Mouse (Mus musculus): ENCODE measurements around the gene Lrrk1.
A peak's percentile ranks its signal among the peaks of the same experiment; 100 is the strongest.

Gene Lrrk1

DNA sequence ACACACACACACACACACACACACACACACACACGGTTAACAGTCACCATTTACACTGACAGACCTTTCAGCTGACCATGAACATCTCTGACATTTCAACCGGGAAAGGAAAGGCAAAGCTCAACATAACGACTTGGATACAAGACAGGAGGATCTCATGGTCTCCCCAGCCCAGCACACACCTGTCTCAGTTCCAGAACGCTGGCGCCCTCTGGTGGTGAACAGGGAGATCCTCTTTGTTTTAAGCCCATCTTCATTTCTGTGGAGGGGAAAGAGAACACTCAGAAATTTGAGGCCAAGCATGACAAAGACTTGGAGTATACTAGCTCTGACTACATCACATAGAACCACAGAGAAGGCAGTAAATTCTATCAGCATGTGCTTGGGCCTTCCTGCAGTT lies 87.5 kb downstream of the Lrrk1 start:
- peak; percentile 83 for DNase-seq (ENCODE audit: low spot score)

DNA sequence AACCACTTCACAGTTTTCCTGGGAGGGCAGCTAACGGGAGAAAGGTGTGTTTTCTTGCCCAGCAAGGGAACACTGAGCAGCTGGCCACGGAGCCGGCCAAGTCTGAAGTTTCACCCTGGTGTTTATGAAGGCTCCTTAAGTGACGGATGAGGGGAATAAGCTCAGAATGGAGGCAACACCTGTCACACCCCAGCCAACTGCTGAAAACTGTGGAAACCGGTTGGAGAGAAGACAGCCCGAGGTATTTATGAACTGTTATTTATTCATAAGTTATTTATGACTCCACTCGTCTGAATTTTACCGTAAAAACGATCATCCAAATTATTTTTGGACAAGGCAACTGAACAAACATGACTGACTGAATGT lies 90.5 kb downstream of the Lrrk1 start:
- DNase-seq (ENCODE audit: low spot score): no peak

DNA sequence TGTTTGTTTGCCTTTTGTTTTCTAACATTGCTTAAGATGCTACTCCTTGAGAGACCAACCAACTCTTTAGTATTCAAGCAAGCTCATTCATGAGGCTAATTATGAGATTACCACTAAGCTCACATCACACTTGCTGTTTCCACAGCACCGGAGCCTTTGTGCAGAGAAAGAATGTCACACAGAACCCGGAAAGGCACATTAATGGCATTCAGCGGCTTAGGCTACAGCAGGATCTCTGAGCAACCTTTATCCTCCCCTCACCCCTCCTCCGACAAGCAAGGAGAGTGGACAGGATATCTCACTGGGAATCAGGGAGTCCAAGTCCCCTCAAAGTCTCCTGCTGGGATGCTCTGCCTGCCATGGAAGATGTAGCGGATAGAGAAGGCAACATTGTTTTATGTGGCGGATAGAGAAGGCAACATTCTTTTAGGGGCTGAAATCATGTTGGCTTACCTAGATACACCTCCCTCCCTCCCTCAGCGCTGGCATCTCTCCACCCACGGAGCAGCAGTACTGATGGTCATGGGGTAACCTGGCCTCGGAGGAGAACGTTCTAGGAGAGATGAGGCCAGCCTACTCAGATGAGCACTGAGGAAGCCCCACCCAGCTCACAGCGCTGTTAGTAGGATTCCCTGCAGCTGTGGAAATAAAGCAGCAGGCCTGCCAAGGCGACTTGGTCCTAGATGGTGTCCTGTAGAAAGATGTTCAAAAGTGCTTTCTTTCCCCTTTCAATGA lies 91.1 kb downstream of the Lrrk1 start:
- no peak for DNase-seq (ENCODE audit: low spot score)

DNA sequence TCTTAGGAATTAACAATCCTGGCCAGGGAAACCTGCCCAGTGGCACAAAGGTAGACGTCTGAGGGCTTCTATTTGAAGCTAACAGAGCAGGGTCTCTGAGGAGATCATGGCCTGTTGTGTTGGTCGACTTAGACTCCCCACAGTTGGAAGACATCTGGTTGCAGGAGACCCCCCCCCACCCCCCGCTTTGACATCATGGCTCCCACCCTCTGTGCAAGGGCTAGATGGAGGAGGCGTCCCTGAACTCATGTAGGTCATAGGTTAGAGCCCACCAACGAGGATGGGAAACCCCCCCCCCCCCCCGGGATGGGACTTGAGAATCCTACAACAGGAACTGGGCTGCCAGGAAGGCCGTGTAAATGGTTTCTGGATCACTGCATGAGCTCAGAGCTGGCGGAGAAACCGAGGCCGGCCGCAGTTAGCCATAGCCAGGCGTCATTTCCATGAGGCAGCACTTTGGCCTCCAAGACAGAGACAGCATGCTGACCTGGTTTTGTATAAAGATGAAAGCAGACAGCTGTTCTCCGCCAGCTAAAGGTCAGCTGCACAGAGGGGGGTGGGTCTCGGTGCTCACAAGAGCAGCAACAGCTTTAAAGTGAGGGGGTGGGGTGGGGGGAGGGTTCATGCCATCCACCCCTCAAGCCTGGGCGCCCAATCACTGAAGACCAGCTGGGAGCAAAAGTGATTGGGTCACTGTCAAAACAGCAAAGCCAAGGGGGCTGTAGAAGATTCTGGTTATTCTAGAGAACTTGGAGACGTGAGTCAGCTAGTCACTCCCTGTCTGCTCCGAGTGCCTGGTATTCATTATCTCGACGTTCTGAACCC lies 95.4 kb downstream of the Lrrk1 start:
- peak; percentile 65 for DNase-seq (ENCODE audit: low spot score)

DNA sequence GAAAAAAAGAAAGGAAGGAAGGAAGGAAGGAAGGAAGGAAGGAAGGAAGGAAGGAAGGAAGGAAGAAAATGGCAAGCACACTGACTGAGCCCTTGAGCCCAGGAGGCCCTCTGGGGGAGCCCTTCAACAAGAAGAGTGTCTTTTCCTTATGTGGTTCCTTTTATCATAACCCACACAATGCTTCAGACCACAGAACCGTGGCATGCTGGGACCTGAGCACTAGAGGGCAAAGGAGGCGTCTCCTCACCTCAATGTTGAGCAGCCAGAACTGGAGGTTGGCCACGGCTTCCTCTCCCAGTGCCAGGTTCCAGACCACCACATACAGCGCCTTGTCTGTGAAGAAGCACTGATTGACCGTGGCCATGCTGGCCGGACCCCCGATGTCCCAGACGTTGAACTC lies 96.1 kb downstream of the Lrrk1 start:
- no peak for DNase-seq (ENCODE audit: low spot score)

DNA sequence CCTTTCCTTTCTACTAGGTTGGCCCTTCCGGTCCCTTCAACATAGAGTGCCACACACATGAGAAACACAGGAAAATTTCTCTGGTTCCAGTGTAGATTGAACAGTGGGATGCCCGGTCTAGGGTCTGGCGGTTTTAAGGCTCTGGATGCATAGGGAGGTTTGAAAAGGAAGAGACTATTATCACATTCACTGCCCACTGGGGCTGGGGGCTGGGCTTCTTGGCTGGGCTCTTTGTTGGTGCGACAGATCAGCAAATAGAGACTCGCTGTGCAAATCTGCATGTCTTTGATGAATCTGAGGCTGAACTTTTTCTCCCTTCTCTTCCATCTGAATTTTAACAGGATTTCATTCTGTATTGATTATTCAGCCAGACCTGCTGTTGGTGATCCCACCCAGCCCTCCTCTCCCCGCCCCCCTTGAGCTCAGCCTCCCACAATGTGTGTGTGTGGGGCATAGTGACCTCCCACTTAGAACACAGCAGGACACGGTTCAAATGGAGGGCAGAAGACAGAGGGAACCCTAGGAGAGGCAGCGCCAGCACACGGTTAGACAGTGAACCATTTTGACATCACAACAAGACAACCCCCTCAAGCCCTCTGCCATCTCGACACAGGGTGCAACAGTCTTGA lies 105.1 kb downstream of the Lrrk1 start:
- no peak for DNase-seq (ENCODE audit: low spot score)

DNA sequence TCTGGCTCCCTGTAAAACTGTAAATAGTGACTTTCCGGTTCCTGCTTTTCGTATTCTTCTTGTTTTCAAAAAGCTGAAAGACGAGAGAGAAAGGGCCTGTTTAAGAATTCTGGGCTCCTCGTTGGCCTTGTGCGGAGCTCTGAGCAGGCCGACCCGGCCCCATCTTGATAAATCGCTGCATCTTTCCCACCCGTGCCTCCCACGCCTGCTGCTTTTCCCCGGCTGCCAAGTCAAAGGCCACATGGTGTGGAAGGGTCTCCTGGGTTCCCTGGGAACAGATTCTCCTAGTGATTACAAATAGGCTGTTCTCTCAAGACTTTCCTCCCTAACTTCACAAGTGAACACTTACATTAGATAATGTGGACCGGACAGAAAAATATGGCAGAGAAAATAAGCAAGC lies 105.9 kb downstream of the Lrrk1 start:
- no peak for DNase-seq (ENCODE audit: low spot score)

DNA sequence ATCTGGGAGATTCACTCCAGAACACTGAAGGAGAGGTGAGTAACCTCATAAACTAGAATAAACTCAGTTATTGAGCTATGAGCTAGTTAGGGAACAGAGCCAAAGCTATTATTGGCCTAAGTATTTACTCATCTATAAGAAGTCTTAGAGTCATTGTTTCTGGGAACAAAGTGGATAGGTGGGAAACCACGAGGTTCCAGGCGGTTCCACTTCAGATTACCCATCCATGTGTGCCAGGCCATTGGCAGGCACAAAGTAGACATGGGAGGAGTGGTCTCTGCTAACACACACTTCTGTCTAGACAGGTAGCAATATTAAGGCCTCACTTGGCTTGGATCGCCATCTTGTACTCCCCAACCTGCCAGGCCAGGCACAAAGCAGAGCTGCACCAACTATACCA lies 110.1 kb downstream of the Lrrk1 start:
- DNase-seq (ENCODE audit: low spot score): no peak

DNA sequence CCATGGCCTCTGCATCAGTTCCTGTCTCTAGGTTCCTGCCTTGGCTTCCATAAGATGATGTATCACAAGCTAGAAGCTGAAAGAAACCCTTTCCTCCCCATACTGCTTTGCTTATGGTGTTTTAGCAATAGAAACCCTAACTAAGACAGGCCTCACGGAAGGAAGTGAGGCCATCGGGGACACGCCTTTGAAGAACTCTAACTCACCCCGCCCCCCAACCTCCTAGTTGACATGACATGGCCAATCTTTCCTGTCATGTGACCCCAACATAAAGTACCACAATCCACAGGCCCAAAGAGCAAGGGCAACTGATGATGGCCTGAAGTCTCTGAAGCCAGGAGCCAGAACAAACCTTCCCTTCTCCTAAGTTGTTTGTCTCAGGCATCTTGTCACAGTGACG lies 114.7 kb downstream of the Lrrk1 start:
- no peak for DNase-seq (ENCODE audit: low spot score)

DNA sequence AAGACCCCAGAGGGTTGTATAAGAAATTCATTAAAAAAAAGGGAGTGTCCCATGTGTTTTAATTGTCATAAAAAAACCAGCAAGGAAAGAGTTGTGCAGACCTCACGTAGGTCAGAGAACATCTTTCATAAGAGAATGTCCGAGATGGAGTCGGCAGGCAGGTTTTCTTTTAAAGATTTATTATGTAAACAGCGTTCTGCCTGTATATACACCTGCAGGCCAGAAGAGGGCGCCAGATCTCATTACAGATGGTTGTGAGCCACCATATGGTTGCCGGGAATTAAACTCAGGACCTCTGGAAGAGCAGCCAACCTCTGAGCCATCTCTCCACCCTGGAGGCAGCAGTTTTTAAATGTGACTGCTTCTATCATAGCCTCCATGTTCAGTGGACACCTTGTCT lies 116.9 kb downstream of the Lrrk1 start:
- no peak for DNase-seq (ENCODE audit: low spot score)

DNA sequence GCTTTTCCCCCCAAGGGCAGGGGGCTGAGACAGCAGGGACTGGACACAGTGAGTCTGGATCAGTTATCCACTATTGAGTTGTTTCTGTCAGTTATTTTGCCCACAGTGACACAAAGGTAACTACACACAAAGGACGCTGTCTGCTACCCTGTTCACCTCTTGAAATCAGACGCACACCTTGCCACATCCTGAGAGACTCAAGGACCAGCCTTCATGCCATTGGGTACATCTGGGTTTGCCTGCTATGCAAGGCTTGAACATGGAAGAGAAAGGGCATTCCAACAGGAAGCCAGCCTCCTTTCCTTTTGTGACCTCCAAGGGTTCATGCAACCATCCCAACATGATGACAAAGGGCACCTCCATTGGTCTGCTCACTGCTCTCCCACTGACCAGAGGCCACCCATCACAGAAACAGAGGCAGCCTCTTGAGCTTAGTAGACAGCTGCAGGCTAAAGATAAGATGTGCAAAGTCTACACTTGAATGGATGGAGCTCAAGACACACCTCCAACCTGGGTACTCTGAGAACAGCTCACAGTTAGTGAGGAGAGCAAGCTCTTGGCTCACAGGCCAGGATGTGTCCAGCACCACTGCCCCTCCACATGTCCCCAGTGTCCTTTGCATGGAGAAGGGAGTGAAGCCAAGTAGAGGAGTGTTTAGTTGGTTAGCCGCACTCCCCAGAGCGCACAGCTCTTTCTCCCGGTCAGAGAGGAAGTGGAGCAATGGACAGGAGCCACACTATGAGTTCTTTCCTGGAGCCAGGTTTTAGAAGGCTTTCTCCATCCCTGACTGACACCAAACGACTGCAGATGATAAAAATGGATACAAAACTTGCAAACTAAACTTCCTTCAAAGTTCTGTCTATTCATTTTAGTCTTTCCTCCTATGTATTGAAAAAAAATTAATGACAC lies 121.0 kb downstream of the Lrrk1 start:
- DNase-seq (ENCODE audit: low spot score): no peak

DNA sequence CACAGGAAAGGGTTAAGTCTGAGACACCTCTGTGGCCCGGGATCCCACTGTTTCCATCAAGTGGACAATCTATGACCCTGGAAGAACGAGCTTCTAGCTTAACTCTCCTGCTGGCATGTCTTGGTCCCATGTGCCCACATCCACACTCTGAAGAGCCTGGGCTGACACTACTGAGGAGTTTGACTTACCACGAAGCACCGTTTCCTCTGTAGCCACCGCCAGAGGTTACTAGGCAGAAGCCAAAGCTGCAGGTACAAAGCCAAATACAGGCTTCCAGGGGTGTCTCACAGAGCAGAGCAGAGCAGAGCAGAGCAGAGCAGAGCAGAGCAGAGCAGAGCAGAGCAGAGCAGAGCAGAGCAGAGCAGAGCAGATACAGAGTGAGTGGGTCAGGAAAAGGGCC lies 124.7 kb downstream of the Lrrk1 start:
- DNase-seq (ENCODE audit: low spot score): no peak

DNA sequence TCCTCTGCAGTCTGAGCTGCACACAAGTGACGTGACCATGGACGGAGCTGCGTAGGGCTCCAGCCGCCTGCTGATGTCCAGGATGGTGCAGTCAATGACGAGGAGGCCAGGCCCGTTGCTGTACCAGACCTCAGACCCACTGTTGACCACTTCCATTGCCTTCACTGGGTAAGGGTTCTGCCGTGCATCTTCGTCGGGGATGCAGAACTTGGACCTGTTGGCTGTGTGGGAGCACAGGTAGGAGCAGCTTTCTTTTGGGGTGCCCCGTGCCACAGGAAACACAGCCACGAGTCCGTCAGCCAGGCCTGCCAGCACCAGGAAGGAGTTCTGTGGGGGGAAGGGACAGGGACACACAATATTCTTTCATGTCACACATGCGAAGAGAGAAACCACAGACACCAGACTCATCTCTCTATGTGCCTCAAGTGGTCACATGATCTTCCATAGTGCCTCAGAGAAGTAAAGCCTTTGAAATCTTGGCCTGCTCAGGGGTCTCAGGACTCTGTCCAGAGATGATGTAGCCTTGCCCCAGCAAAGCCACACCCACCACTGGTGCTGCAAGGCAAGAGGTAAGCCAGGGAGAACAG lies 125.5 kb downstream of the Lrrk1 start:
- DNase-seq (ENCODE audit: low spot score): no peak

DNA sequence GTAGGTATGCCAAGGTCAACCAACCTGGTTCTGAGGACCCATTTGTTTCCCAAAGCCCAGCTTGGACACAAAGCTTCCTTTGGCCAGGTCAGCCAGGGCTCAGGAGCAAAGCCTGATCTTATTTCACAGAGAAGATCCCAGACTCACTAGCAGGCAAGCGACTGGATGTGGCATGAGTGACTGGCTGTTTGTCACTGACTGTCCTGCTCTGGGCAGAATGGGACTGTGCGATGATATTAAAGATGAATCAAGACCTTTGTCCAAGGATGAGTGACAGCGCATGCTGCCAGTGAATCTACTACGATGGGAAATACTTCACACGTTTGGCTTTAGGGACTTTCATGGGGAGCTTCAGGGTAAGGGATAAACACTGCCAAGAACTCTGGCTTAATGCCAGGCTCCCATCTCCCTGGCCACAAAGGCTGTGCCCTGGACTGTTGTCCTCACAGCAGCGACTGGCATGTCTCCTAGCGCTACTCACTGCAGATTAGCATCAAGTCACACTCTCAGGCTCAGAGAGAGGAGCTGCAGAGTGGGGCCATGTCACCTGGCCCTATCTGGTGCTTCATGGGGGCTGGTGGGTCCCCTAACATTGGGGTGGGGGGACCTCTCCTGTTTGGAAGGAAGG lies 127.3 kb downstream of the Lrrk1 start:
- DNase-seq (ENCODE audit: low spot score): peak; percentile 26

DNA sequence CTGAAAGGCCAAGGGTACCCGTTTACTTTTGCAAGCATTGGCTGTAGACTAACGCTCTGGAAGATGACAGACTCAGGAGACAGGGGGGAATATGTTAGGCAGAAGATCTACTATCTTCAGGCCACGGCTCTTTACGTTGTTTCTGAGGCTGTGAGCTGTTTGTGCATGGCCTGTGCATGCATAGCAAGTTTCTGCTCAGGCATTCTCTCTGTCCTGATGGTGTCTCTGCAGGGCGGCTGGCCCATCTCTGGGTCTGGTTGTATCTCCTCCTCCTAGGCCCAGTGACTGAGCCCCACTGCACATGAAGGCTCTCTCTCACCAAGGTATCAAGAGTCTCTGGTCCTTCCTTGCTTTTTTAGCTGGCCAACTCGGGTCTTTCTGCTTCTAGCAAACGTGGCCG lies 127.9 kb downstream of the Lrrk1 start:
- no peak for DNase-seq (ENCODE audit: low spot score)

DNA sequence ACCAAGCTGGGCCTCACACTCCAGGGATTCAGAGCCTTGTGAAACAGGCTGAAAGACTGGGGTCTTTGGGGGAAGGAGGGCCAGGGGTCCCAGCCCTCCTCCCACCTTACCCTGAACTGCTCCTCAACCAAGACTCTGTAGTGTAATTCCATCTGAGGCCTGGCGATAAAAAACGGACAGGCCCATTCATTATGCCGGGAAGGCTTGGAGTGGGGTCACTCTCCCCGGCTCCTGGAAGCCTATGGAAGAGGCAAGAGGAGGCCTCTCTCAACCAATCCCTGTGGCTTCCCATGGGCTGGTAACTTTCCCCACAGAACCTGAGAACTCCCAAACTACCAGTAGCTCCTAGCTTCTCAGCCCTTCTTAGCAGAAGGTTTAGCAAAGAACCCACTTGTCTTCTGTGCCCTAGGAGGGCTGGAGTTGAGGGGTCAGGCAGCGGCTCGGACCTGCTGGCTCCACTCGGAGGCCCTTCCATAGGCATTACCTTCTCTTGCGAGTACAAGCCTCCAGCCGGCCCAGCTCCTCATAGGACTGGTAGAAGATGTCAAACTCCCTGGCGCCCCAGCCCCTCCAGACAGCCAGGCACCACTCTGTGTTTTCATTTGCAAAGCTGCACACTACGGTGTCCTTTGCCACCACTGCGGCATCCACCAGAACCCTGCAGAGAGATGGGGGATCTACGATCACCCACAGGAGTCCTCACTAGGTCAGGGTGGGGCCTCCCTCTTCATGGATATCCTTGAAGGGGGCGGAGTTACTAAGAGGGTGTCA lies 128.5 kb downstream of the Lrrk1 start:
- DNase-seq (ENCODE audit: low spot score): no peak

DNA sequence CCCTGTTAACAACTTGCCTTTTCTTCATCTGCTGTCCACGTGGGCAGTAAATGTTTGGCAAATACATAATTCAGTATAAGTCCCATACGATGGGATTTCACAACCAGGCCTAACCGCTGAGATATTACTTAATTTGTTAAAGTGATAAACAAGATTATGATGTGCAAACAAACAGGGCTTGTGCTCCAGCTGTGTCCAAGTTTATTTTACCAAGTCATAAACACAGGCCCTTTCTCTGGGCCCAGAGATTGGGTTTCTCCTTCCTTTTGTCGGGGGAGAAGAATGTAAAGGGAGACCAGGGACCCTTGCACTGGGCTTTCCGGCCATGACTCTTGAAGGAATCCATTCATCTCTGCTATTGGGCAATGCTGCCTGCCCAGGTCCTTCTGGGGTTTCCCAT lies 129.2 kb downstream of the Lrrk1 start:
- no peak for DNase-seq (ENCODE audit: low spot score)

DNA sequence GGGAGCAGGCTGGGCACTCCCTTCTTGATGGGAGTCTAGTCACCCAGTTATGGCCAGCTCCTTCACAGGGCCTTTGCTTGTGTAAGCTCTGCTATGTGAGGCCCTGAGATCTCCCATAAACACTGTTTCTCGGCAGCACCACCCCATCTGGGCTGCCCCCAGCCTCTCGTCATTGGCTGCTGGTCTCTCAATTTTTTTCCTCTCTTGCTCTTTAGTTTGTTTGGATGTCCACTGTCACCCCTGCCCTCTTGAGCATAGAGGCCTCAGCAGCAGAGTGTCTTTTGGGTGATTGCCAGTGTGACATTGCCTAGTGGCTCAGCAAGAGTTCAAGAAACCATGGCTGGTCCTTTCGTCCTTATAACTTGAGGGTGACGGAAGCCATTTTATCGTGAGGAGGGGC lies 130.9 kb downstream of the Lrrk1 start:
- no peak for DNase-seq (ENCODE audit: low spot score)

DNA sequence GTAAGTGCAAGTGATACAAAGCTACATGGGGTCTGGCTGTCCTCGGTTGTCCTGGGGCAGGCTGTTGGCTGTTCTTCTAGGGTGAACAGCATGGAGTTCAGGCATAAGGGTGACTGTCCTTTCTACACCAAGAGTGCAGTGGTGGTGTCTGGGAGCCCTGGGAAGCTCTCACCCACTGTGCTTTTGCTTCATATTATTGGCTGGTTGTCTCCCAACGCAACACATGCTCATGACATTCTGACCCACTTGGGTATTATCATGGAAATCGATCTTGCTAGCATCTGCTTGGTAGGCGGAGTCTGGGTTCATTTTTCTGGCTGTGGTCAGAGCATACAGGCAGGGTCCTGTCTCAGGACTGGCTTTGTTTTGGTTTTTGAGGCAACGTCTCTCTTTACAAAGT lies 131.7 kb downstream of the Lrrk1 start:
- no peak for DNase-seq (ENCODE audit: low spot score)

DNA sequence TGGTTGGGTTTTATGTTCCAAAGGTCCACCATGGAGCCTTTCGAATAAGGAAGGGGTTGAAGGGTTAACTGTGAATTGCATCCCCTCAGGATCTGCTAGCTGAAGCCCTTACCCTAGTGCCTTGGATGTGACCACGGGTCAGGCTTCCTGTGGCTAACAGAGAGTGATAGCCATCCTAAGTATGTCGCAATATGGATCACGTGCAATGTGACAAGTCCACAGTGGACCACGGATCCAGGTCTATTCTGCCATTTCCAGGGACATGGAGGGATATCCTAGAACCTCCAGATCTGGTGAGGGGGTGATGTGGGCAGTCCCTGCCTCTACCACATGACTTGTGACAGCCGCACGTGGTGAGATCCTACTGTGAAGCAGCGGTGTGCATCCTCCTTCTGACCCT lies 133.2 kb downstream of the Lrrk1 start:
- no peak for DNase-seq (ENCODE audit: low spot score)
